Mouse (Mus musculus) erythroblast, embryonic 14.5 days (primary cell): Measurements from ENCODE around the gene Slitrk5.

Source experiments
- GATA1 ChIP-seq: IDR thresholded peaks from 2 replicates; pipeline ENCODE4 v1.6.1; 2012; ENCODE audit warnings: low read length, inconsistent platforms, mixed read lengths
- TAL1 ChIP-seq: IDR thresholded peaks from 3 replicates; pipeline ENCODE4 v1.6.1; 2012; ENCODE audit warnings: low read length, inconsistent platforms, mixed read lengths

DNA sequence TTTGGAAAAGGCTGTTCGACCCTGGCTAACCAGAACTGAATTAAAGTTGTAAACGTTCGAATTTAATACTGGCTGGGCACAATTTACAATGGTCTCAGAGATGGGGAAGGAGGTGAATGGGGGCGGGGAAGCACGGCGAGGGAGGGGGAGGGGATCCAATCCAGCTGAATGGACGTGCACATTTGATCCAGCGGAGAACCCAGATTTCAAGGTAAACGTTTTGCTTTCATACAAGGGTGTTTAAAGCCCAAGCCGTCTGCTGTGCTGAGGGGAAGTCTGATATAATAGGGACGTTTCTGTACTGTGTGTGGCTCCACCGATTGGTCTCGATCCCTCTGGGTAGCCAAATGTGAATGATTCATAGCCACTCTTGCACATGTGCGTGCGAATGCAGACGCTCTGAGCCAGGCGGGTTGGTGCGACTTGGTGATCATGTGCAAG lies 2.0 kb downstream of the Slitrk5 start:
- TF ChIP-seq GATA1 = no peak
- TF ChIP-seq TAL1 = no peak
